Mouse (Mus musculus): ENCODE data around the gene Olfr503.
"Not testable (repeated sequence)": the region's sequence is repeated elsewhere in the genome, so short reads cannot be mapped to it uniquely, and the experiment has no call there.

Olfr503 gene

GRCm38 (mm10) chr7:108544227-108544626 is at the start of gene Olfr503:
TSS of gene Olfr503 (plus strand) at chr7:108544527.
- not testable (repeated sequence) for DNase-seq

- DNase-seq: no peak
These were observed 19.4 kb upstream of the Olfr503 start, which contains the start of gene Olfr502 for GRCm38 (mm10) chr7:108524965-108525364. TSS of gene Olfr502 (minus strand) at chr7:108525065.

- no peak for DNase-seq
These were observed 1.9 kb upstream of the Olfr503 start for GRCm38 (mm10) chr7:108542416-108542815.

GRCm38 (mm10) chr7:108565693-108566092 is 21.4 kb downstream of the Olfr503 start, which contains the start of gene Olfr504:
TSS of gene Olfr504 (minus strand) at chr7:108565793.
- DNase-seq: no peak

GRCm38 (mm10) chr7:108589797-108590196 is 45.5 kb downstream of the Olfr503 start:
- no peak for DNase-seq
